Mouse (Mus musculus) lung, postnatal 10 days (tissue): Measurements from ENCODE around the gene Hspb9.

Experiments used
- DNase-seq: peaks from one replicate; pipeline ENCODE4 v3.0.0; 2021

The Hspb9 gene

GRCm38 (mm10) chr11:100713735-100714533 is at the start of gene Hspb9:
TSS of gene Hspb9 (plus strand) at chr11:100713850.
- peak; percentile 88 for DNase-seq

- DNase-seq, result no peak
Measured at GRCm38 (mm10) chr11:100671049-100671448, 42.6 kb upstream of the Hspb9 start.

GRCm38 (mm10) chr11:100671956-100672355 is 41.7 kb upstream of the Hspb9 start:
- no peak for DNase-seq

- peak; percentile 67 for DNase-seq
Measured at GRCm38 (mm10) chr11:100673169-100673568, 40.5 kb upstream of the Hspb9 start.

GRCm38 (mm10) chr11:100677810-100678209 is 35.8 kb upstream of the Hspb9 start:
- DNase-seq, result no peak

- no peak for DNase-seq
Measured at GRCm38 (mm10) chr11:100681826-100682225, 31.8 kb upstream of the Hspb9 start.

GRCm38 (mm10) chr11:100682526-100682925 is 31.1 kb upstream of the Hspb9 start:
- no peak for DNase-seq

- DNase-seq, result no peak
Measured at GRCm38 (mm10) chr11:100684084-100684483, 29.6 kb upstream of the Hspb9 start.

- no peak for DNase-seq
Measured at GRCm38 (mm10) chr11:100685371-100685770, 28.3 kb upstream of the Hspb9 start.

- no peak for DNase-seq
Measured at GRCm38 (mm10) chr11:100687265-100687664, 26.4 kb upstream of the Hspb9 start.

- no peak for DNase-seq
Measured at GRCm38 (mm10) chr11:100688443-100688842, 25.2 kb upstream of the Hspb9 start.

GRCm38 (mm10) chr11:100690389-100690788 is 23.3 kb upstream of the Hspb9 start:
- no peak for DNase-seq

- DNase-seq, result no peak
Measured at GRCm38 (mm10) chr11:100692164-100692616, 21.5 kb upstream of the Hspb9 start, which contains the start of gene Zfp385c. TSS of gene Zfp385c (minus strand) at chr11:100692455.

- DNase-seq, result no peak
Measured at GRCm38 (mm10) chr11:100693154-100693553, 20.5 kb upstream of the Hspb9 start.

- peak; percentile 87 for DNase-seq
Measured at GRCm38 (mm10) chr11:100694926-100695325, 18.7 kb upstream of the Hspb9 start.

GRCm38 (mm10) chr11:100697921-100698320 is 15.7 kb upstream of the Hspb9 start:
- no peak for DNase-seq

GRCm38 (mm10) chr11:100700710-100701109 is 12.9 kb upstream of the Hspb9 start:
- no peak for DNase-seq

GRCm38 (mm10) chr11:100701301-100701700 is 12.3 kb upstream of the Hspb9 start:
- DNase-seq, result peak; percentile 89

- DNase-seq, result peak; percentile 85
Measured at GRCm38 (mm10) chr11:100702081-100702851, 11.4 kb upstream of the Hspb9 start.

GRCm38 (mm10) chr11:100702906-100703305 is 10.7 kb upstream of the Hspb9 start:
- no peak for DNase-seq

- no peak for DNase-seq
Measured at GRCm38 (mm10) chr11:100703366-100703765, 10.3 kb upstream of the Hspb9 start.

GRCm38 (mm10) chr11:100703851-100704531 is 9.7 kb upstream of the Hspb9 start, which contains the start of gene Dhx58:
TSS of gene Dhx58 (minus strand) at chr11:100704271.
- peak; percentile 49 for DNase-seq

GRCm38 (mm10) chr11:100705095-100705747 is 8.4 kb upstream of the Hspb9 start:
- no peak for DNase-seq
